Mouse (Mus musculus) lung, postnatal 10 days (tissue): ENCODE measurements at regions not wholly inside any gene's neighbourhood (a gene's known extent, or its start where the extent isn't known, plus 50 kb on each side); places are given as distances from the start of the nearest gene placed in this dataset.
"Not testable (repeated sequence)": the region's sequence is repeated elsewhere in the genome, so short reads cannot be mapped to it uniquely, and the experiment has no call there.

Source experiments
- DNase-seq: peaks from one replicate; pipeline ENCODE4 v3.0.0; 2021

DNA sequence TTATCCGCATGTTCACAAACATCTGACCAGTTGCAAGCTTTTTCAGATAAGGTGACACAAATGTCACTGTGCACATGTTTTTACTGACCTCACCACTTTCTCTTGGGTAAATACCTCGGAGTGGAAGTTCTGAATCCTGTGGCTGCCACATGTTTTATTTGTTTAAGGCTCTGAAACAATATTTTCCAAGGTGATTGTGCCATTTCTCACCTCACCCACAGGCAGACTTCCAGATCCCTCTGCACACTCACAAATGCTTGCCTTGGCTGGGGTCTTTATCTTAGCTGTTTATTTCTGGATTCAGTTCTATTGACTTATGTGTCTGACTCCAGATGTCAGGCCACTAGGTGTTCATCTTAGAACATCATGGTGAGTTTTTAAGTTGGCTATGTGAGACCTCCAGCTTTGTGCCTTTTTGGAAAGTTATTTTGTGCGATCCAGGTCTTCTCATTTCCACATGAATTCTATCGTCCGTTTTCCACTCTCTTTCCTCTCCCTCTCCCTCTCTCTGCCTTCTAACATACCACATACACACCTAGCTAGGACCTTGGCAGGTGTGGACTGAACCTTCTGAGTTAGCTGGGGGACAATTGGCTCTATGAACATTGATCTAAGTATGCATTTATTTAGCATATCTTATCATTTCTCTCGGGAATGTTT is 133.6 kb downstream of the Dll1 start:
- no peak for DNase-seq

DNA sequence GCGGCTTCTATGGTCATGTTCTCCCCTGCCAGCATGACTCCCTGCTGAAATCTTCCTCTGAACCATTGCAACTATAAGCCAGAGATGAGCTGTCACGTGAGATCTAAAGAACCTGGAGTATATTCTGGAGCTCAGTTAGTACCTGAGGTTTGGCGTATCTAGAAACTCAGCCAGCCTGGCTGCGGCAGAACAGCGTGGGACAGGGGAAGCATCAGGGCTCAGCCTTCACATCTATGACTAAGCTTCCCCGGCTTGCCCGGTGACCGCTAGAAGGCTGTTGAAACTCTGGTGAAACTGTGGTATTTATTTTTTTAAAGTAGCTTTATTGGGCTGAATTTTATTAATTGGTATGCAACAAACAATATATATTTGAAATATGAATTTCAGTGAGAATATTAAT is 134.3 kb downstream of the Dll1 start:
- no peak for DNase-seq

DNA sequence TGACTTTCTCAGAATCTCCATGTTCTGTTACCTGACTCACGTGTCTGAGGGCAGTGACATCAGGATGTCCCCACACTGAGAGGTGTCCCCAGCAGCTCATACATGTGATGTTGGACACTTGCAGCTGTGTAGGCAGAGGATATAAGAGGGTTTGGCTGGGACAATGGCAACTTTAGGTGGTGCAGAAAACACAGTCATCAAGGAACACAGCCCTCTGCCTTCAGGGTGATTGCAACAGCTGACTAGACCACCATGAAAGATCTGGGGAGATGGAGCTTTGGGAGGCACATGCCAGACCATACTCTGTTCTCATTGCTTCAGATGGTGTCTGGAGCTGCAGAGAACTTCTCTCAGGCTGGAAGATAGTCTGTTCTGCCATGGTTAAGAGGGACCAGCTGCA is 135.2 kb downstream of the Dll1 start:
- no peak for DNase-seq

DNA sequence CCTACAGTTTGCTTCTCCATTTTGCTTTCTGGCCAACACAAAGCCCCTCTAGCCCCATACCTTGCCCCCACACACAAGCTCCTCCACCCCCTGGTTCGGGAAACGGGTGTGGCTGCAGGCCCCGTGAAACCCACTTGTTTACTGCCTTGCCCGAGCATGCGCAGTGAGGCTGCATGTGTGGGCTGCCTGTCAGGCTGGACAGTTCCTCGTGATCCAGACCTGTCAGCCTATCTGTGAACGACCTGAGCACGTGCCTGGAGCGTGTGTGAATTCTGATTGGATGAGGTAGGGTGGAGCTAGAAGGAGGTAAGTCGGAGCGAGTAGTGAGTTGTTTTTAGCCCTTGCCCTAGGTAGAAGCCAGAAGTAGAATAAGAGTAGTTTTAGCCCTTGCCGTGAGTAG is 136.0 kb downstream of the Dll1 start:
- DNase-seq: not testable (repeated sequence)

DNA sequence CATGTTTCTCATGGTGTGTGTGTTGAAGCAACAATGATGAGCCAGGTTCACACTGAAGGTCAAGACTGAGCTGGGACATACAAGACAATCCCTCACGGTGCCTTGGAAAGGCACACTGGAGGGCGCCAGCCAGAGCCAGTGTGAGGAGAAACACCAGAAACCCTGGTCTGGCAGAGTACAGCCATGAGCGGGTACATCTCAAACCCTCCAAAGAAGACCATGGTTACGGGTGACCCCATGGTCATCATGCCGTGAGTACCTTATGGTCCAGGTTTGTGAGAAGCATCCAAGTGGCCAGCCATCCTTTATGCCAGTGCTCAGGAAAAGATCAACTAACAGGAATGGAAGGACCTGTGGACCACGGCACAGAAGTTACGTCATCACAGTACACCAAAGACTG is 136.7 kb downstream of the Dll1 start:
- no peak for DNase-seq

DNA sequence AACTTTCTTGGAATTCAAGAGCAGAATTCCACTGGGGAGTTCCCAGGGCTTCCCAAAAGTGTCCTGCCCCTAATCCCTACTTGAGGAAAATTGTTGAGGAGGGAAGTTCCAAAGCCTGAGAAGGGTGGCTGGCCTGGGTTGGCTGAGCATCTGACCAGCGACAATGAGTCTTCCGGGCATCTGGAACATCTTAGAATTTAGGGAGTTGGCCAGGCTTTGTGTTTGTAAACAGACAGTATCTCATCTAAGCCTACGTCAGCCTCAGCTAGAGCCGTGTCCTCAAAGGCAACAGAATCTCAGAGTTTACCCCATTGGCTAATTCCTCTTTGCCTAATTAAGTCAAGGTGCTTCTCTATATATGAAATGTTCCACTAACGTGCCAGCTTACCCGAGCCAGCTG is 141.6 kb downstream of the Dll1 start:
- DNase-seq: peak; percentile 36

DNA sequence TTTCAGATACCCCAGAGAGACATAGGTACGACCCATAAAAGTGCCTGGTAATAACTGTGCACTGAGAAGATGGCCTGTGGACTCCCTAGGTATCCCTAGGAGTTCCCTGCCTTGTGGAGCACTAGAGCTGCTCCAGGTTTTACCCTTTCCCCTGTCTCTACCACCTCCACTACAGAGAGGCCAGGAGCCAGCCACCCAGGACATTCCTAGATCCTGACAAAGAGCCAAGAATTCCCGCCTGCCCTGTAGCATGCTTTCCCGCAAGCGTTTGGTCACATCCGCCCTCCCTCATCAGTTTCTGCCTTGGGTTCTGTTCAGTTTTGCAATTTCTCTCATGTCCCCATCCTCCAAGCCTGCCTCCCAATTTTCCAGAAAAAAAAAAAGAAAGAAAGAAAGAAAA is 145.5 kb downstream of the Dll1 start:
- DNase-seq: peak; percentile 46

DNA sequence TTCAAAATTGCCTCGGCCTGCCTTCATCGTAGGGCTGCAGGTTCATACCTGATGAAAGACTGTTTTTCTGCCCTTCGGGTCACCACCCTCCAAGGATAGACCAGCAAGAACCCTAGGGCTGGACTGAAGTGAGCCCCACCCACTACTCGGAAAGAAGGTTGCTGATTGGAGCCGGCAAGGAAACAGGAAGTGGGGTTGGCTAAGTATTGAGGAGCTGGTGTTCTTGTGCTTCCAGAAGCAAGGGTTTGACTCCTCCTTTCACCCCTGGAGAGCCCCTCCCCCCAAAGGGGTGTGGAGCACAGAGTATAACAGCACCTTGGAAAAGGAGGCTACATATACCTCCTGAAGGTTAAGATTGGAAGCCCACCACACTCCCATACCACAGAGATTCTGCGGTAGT is 147.5 kb downstream of the Dll1 start:
- DNase-seq: no peak

DNA sequence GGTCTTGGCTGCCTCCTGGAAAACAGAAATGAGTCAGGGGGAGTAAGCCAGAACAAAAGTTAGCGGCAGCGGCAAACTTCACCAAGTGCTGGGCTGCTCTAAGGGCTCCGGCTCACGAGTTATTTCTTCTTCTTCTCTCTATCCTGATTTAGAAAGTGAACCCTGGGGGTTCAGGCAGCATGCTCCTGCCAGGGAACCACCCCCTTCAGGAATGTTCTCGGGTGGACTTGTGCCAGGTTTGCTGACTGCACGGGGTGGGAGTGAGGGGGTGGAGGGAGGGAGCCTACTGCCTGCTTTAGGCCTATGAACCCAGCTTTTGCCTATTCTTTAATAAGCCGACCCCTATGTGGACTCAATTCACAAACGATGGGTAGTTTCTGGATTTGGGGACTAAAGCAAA is 148.6 kb downstream of the Dll1 start:
- DNase-seq: peak; percentile 32

DNA sequence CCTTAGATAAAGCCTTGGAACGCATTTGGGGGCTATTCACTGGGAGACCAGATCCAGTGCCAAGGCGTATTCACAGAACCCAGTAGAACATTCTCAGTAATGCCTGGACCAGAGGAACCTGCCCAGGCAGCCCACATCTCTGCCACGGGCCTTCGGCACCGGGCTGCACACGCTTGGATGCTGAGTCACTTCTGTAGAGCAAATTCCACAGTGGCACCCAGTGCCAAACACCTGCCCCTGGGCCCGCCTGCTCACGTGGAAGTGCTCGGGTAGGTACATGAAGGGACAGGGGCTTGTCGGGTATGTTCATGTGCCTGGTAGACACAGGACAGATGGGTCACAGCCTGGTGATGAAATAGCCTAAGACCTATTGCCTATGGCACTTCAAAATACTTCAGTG is 152.8 kb downstream of the Dll1 start:
- no peak for DNase-seq

DNA sequence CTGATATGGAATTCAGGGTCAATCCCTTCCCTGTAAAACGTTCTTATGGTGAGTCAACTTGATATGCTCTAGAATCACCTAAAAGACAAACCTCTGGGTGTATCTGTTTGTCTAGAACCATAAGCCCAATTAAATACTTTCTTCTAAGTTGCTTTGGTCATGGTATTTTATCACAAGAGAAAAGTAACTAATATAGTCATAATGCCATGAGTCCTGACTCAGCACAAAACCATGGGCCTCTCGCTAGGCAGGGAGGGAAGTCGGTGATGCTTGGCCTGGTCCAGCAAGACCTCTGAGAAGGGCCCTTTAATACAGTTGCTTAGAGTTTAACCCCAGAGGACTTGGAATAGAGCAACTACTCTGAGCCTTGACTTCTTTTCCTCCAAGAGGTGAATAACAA is 153.7 kb downstream of the Dll1 start:
- no peak for DNase-seq

DNA sequence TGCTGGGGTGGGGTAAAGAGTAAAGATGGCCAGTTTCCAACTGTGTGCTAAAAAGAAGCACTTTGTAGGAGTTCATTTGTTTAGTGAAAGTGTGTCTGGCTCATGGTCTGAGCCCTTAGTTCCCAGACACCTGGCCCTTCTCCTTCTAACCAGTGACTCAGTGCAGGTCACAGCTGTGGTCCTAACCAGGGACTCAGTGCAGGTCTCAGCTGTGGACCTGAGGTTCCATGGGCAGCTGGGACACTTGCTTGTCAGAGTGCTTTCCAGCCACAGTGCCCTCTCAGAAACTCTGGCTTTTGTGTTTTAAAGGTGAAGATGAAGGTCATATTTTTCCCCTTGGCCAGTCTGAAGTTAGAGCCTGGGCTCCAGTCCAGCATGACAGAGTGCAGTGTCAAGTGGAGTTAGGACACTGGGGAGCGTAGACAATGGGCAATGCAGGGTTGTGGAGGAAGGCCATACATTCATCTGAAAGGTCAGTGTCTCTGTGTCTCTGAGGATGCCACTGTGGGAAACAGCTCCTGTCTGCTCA is 162.5 kb downstream of the Dll1 start:
- DNase-seq: no peak

DNA sequence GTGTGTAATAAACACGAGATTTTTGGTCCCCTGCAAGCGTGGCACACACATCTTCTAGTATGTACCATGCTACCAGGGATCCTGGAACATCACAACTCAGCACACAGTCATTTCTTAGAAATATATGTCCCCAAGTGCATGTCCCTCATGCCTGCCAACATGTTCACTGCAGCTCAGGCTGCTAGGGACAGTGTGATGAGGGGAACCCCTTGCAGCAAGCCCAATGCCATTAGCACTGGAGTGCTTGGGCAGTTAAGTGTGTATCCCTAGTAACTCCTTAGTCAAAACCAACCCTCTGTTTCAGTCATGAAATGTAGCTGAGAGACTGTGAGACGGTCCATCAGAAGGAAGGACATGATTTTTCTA is 167.5 kb upstream of the Gm3448 start:
- DNase-seq: no peak

DNA sequence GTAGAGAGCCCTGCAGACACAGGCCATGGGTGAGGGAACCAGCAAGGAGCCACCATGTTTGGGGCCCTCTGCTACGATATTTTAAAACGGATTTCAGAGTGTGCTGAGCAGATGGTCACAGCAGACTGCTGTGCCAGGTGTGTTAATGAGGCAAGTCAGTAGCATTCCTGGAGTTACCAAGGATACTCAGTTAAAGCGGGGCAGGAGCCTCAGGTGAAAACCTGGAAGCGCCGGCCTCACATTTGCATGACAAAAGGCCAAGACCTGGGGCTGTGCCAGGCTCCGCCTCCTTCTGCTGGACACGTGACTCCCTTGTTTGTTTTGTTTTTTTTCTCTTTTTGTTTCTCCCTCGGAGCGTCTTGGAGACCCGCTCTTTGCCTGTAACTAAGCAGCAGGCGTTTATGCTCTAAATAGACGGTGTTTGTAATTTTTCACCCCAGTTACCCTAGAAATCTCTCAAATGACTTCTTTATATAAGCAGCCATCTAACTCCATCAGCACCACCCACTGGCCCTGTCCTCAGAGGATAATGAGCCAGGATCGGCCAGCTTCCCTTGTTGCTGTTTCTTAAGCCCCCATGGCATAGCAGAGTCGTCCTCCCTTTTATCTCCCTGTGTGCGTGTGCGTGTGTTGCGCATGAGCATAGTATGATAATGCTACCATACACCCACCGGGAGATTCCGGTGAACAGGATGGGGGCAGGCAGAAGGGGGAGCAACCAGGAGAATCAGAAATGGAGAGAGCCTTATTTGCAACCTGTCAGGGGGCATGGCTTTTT is 166.9 kb upstream of the Gm3448 start:
- peak; percentile 75 for DNase-seq

DNA sequence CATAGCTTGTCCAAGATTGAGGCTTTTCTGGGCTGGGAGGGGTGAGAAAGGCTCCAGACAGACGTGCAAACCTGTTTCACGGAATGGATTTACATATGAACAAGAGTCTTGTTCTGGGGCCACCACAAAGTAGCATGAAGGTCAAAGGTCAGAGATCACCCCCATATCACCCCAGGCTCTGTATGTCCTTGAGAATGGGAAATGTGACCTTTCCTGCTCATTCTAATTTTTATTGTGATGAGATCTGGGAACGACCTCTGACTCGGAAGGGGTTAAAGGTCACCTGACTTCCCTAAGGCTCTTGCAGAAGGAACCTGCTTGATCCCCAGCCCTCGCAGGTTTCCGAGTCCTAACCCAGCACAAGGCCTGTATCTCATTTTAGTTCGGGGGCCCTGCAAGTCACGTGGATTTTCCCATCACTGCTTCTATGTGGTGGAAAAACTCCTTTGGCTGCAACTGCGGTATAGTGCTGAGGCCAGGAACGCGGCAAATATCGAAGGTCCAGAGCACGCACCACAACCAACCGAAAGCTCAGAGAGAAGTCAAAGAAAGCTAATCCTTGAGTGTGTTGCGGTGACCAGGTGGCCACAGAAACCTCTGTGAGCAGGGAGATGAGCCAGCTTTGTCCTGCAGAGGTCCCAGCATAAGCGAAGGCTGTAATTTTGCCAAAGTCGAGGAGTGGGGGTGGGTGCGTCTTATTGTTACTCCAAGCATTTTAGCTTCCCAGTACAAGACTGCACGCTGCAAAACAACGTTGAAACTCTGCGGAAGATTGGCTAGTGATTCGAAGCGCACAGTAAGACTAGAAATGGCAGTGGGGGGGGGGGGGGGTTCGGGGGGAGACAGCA is 166.1 kb upstream of the Gm3448 start:
- no peak for DNase-seq

DNA sequence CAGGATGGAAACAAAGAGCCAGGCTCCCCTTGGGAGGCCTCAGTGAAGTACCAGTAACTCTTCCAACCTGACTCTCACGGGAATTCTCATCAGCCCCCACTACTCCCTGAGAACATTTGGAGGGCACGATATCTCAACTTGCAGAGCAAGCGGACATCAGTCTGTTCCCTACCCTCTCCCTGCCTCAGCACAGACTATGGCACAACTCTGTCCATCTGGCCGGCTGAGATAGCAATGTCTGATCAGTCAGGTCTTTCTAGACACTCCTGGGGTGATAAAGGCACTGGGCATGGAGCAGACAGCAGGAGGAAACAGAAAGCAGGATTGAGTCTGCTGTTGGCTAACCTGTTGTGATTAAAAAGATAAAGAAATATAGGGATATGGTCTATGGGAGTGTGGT is 164.5 kb upstream of the Gm3448 start:
- no peak for DNase-seq

DNA sequence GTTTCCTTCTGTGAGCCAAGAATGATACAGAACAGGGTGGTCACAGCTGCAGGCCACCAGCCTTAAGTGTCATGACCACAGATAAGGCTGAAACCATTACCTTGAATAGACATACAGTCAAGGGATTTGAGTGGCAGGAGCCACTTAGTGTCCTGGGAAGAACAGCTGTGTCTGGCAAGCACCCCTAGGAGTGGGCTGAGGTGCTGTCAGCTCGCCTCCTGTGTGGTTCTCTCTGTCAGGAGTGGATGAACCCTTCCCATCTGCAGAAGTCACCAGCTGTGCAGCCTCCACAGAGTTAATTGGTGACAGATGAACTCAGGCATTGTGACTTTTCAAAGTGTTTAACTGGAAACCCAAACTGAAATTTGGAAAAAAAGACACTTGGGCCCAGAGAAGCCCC is 163.2 kb upstream of the Gm3448 start:
- no peak for DNase-seq

DNA sequence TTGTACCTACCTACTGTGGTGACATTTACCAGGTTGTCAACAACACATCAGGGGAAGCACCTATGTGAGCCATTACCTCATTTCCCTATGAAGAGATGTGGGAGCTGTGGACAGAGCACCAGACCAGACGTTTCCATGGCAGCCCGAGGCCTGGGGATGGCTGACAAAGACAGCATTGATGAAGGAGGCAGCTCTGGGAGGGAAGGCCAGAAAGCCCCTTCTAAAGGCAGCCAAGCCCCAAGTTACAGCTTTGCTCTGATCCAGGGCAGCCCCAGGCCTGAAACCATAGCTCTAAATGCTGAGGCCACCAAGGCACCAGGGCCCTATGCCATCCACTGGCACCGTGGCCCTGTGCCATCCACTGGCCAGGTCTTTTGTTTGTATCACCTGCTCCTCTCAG is 157.9 kb upstream of the Gm3448 start:
- no peak for DNase-seq

DNA sequence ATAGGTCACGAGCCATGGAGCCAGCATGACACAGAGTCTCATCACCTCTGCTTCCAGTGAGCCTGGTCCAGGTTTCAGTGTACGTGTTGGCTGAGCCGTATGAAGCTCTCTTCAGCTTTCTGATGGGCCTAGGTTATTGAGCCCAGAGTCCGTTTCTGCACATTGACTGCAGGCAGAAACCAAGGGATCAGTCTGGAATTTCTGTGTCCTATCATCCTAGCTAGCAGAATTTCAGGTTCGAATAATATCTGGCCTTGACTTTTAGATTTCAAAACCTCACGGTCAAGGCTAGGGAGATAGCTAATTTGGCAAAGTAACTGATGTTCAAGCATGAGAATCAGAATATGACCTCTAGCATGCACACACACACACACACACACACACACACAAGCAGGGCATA is 156.0 kb upstream of the Gm3448 start:
- no peak for DNase-seq

DNA sequence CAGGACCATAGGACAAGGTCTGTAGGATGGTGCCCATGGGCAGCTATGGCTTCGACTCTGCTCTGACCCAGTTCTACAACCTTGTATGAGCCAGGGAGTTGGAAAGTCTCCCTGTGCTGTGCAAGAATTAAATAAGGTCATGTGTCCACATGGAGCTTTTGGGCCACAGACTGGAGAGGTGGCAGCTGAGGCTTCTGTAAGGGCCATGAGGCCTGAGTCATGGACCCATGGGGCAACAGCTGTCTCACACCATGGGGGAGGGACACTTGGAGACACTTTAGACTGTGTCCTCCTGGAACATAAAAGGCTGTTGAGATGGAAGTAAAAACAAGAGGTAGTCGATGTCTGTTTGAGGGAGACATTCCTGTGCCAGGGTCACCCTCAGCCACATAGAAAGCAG is 154.5 kb upstream of the Gm3448 start:
- no peak for DNase-seq

DNA sequence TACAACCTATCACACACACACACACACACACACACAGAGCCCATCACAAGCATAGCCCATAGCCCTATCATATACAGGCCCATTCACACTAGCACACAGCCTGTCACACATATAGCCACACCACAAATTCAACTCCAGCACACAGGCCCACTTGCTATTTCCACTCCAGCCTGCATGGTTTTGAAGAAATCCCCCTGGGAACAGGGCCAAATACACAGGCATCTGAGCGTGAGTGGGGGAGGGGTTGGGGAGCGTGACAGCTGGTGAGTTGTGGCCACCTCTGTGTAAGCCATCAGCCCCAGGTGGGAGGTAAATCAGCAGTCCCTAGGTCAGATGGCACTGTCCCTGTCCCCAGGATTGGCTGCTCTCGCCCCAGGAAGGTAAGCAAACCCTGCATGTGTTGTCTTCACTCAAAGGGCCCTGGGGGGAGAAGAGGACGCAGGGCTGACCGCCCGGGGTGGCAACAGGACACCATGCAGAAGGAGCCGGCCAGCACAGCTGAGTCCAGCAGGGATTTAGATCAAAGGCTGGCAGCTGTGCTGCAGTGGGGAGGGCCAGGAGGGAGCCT is 153.6 kb upstream of the Gm3448 start:
- DNase-seq: peak; percentile 55

DNA sequence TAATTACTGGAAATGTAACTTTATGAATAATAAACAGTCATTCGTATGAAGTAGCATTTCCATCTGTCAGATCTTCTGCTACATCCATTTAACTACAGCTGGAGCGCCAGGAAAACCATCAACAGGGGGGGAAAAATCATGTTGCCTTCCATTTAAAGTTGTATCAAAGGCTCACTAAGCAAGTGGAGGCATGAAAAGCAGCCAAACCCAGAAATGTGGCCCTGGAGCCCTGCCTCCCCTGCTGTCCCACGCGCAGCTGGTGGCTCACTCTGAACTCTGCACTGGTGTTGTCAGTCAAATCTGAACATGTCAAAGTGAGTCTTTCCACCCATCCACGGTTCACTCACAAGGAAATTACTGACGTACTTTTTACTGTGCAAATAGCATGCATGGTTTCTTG is 152.5 kb upstream of the Gm3448 start:
- DNase-seq: no peak

DNA sequence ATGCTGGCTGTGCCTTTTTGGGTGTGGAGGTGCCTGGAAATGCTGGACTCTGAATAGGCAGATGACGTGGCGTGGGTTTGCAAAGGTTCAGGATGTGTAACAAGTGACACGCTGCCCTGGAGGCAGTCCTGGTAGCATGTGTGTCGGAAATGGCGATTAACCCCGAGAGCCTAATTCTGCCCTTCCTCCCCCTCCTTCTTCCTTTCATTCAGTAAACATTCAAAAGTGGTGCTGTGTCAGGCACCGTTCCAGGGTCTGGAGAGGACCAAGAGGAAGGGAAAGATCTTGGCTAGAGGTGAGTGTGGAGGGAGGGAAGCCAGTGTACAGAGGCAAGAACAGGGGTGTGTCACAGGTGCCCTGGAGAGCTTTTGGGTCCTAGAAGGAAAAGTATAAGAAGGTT is 151.5 kb upstream of the Gm3448 start:
- peak; percentile 78 for DNase-seq
